In genomic region chr4:142749918-142750317, GRCm38 (mm10) we compare ENCODE assay signal across 10 mouse cellular contexts.
DNase-seq lines count a peak whose midpoint lies in the region; ATAC-seq lines count a peak whose summit lies in the region.
"Had no signal": no experiment of that assay in that cellular context is flagged by ENCODE, and none has a peak within 500 bp of the region (broad histone marks: within the 10 kb centered on the region; RNA-seq: fewer than 3 reads in every experiment).

No protein-coding gene starts in this region.

- H3K36me3 ChIP-seq in lung, embryonic 16.5 days (ENCODE audit: control insufficient read depth, insufficient read depth, low read length): no peaks in the 10 kb centered on the region
- no peaks in the 10 kb centered on the region for H3K36me3 ChIP-seq in embryonic facial prominence, embryonic 14.5 days (ENCODE audit: control insufficient read depth, insufficient read depth, low read length)
- no peaks in the 10 kb centered on the region for H3K36me3 ChIP-seq in hindbrain, embryonic 16.5 days (ENCODE audit: control insufficient read depth, insufficient read depth, low read length)
- H3K36me3 ChIP-seq in intestine, embryonic 15.5 days: no peaks in the 10 kb centered on the region

- no peak overlapping the region for H3K4me2 ChIP-seq in lung, embryonic 16.5 days (ENCODE audit: low read depth, low read length)
- H3K4me2 ChIP-seq in embryonic facial prominence, embryonic 14.5 days (ENCODE audit: low read depth, low read length): no peak overlapping the region
- no peak overlapping the region for H3K4me2 ChIP-seq in hindbrain, embryonic 16.5 days (ENCODE audit: low read length)
- no peak overlapping the region for H3K4me2 ChIP-seq in intestine, embryonic 15.5 days (replicated peaks)
- H3K4me2 ChIP-seq: lung, embryonic 14.5 days had no signal

- ATAC-seq in lung, embryonic 16.5 days (ENCODE audit: low read depth): peak; percentile 71
- ATAC-seq in embryonic facial prominence, embryonic 14.5 days (ENCODE audit: low read depth): no peak
- peak; percentile 50; the same call in 1 of the 2 replicates for ATAC-seq in hindbrain, embryonic 16.5 days
- no peak for ATAC-seq in intestine, embryonic 15.5 days

- no peaks in the 10 kb centered on the region for H3K9me3 ChIP-seq in lung, embryonic 16.5 days (ENCODE audit: control insufficient read depth, low read length)
- H3K9me3 ChIP-seq in embryonic facial prominence, embryonic 14.5 days (ENCODE audit: control insufficient read depth, low read length): no peaks in the 10 kb centered on the region
- H3K9me3 ChIP-seq in hindbrain, embryonic 16.5 days (ENCODE audit: control insufficient read depth, low read length): no peaks in the 10 kb centered on the region
- no peaks in the 10 kb centered on the region for H3K9me3 ChIP-seq in intestine, embryonic 15.5 days

- H3K9ac ChIP-seq in lung, embryonic 16.5 days (ENCODE audit: low read length): no peak overlapping the region
- no peak overlapping the region for H3K9ac ChIP-seq in embryonic facial prominence, embryonic 14.5 days (ENCODE audit: low read depth, low read length)
- no peak overlapping the region for H3K9ac ChIP-seq in hindbrain, embryonic 16.5 days (ENCODE audit: low read depth, low read length)
- no peak overlapping the region for H3K9ac ChIP-seq in intestine, embryonic 15.5 days
- H3K9ac ChIP-seq: lung, embryonic 14.5 days had no signal

- DNase-seq in lung, postnatal 4 days: no peak
- peak; percentile 53 for DNase-seq in embryonic facial prominence, embryonic 14.5 days (ENCODE audit: low spot score)
- DNase-seq in retina, embryonic 14.5 days (ENCODE audit: low spot score): peak; percentile 82
- DNase-seq in right cerebral cortex, postnatal 4 days: no peak
- no peak for DNase-seq in layer of hippocampus, adult 9-10 months (ENCODE audit: low spot score)

- no peaks in the 10 kb centered on the region for H3K27me3 ChIP-seq in lung, embryonic 16.5 days (ENCODE audit: control insufficient read depth, insufficient read depth, low read depth, low read length)
- no peaks in the 10 kb centered on the region for H3K27me3 ChIP-seq in embryonic facial prominence, embryonic 14.5 days (replicated peaks; ENCODE audit: control insufficient read depth, insufficient read depth, low read length)
- no peaks in the 10 kb centered on the region; the same call in 1 of the 2 replicates for H3K27me3 ChIP-seq in hindbrain, embryonic 16.5 days (replicated peaks; ENCODE audit: control insufficient read depth, insufficient read depth, low read length)
- H3K27me3 ChIP-seq in intestine, embryonic 15.5 days (replicated peaks): no peaks in the 10 kb centered on the region

- no peak overlapping the region for H3K4me3 ChIP-seq in lung, embryonic 16.5 days (ENCODE audit: low read length)
- H3K4me3 ChIP-seq in embryonic facial prominence, embryonic 14.5 days (ENCODE audit: low read depth, low read length): no peak overlapping the region
- no peak overlapping the region for H3K4me3 ChIP-seq in hindbrain, embryonic 16.5 days (ENCODE audit: low read length)
- no peak overlapping the region for H3K4me3 ChIP-seq in intestine, embryonic 15.5 days (replicated peaks)

- no peaks in the 10 kb centered on the region for H3K4me1 ChIP-seq in lung, embryonic 16.5 days (replicated peaks; ENCODE audit: control insufficient read depth, insufficient read depth, low read length)
- no peaks in the 10 kb centered on the region; the same call in 1 of the 2 replicates for H3K4me1 ChIP-seq in embryonic facial prominence, embryonic 14.5 days (ENCODE audit: control insufficient read depth, insufficient read depth, low read length)
- H3K4me1 ChIP-seq in hindbrain, embryonic 16.5 days (ENCODE audit: control insufficient read depth, insufficient read depth, low read depth, low read length): peaks cover 4% of the 10 kb centered on the region
- no peaks in the 10 kb centered on the region for H3K4me1 ChIP-seq in intestine, embryonic 15.5 days (replicated peaks)

- no peak overlapping the region for H3K27ac ChIP-seq in lung, embryonic 16.5 days (ENCODE audit: low read length)
- no peak overlapping the region for H3K27ac ChIP-seq in embryonic facial prominence, embryonic 14.5 days (replicated peaks; ENCODE audit: low read depth, low read length)
- H3K27ac ChIP-seq in hindbrain, embryonic 16.5 days (ENCODE audit: low read depth, low read length): no peak overlapping the region
- no peak overlapping the region for H3K27ac ChIP-seq in intestine, embryonic 15.5 days
- H3K27ac ChIP-seq: kidney, postnatal 0 days had no signal

- WGBS in lung, embryonic 16.5 days: 45% methylated on average over 8 of the region's 8 CpGs
- 33% methylated on average over 8 of the region's 8 CpGs for WGBS in embryonic facial prominence, embryonic 14.5 days
- 20% methylated on average over 8 of the region's 8 CpGs for WGBS in hindbrain, embryonic 16.5 days
- WGBS in intestine, embryonic 15.5 days: 54% methylated on average over 8 of the region's 8 CpGs

Comparison
In these comparisons a context has a peak if more than half of its experiments do, and no peak if none do; other contexts are left out.
1. ATAC-seq: peak in lung, embryonic 16.5 days (single experiment) and hindbrain, embryonic 16.5 days (single experiment); none in embryonic facial prominence, embryonic 14.5 days (single experiment) and intestine, embryonic 15.5 days (single experiment).
2. DNase-seq: peak in embryonic facial prominence, embryonic 14.5 days (single experiment) and retina, embryonic 14.5 days (single experiment); none in lung, postnatal 4 days (0 of 2), right cerebral cortex, postnatal 4 days (single experiment) and layer of hippocampus, adult 9-10 months (single experiment).